Comparison of ENCODE assay signal across 18 mouse cellular contexts in genomic region chr15:83569682-83570081, GRCm38 (mm10). TPM values are rescaled to one million over a fixed set of nuclear protein-coding genes. Genes with fewer than 3 reads are reported as not detected.
DNase-seq lines count a peak whose midpoint lies in the region; ATAC-seq lines count a peak whose summit lies in the region.
"Had no signal": no experiment of that assay in that cellular context is flagged by ENCODE, and none has a peak within 500 bp of the region (broad histone marks: within the 10 kb centered on the region; RNA-seq: fewer than 3 reads in every experiment).

No protein-coding gene starts in this region.

- no peak overlapping the region for H3K9ac ChIP-seq in liver, embryonic 11.5 days (ENCODE audit: low read depth, low read length)
- no peak overlapping the region for H3K9ac ChIP-seq in midbrain, embryonic 11.5 days (ENCODE audit: low read length)
- H3K9ac ChIP-seq: embryonic facial prominence, embryonic 12.5 days; neural tube, embryonic 12.5 days had no signal

- no peak overlapping the region for H3K4me2 ChIP-seq in liver, embryonic 11.5 days
- H3K4me2 ChIP-seq in midbrain, embryonic 11.5 days, result no peak overlapping the region
- H3K4me2 ChIP-seq: embryonic facial prominence, embryonic 12.5 days; neural tube, embryonic 12.5 days had no signal

- H3K9me3 ChIP-seq in liver, embryonic 11.5 days (ENCODE audit: control insufficient read depth, low read length), result no peaks in the 10 kb centered on the region
- no peaks in the 10 kb centered on the region for H3K9me3 ChIP-seq in midbrain, embryonic 11.5 days (ENCODE audit: control insufficient read depth, low read length)
- H3K9me3 ChIP-seq: embryonic facial prominence, embryonic 12.5 days; hindbrain, embryonic 10.5 days; neural tube, embryonic 12.5 days had no signal

- no peak overlapping the region for H3K27ac ChIP-seq in liver, embryonic 11.5 days (ENCODE audit: low read depth, low read length)
- no peak overlapping the region for H3K27ac ChIP-seq in midbrain, embryonic 11.5 days (ENCODE audit: low read depth, low read length)
- H3K27ac ChIP-seq: embryonic facial prominence, embryonic 12.5 days; hindbrain, embryonic 10.5 days; neural tube, embryonic 12.5 days had no signal

- no peak overlapping the region for H3K4me3 ChIP-seq in liver, embryonic 11.5 days (ENCODE audit: low read depth, low read length)
- no peak overlapping the region for H3K4me3 ChIP-seq in midbrain, embryonic 11.5 days (ENCODE audit: low read depth, low read length)
- H3K4me3 ChIP-seq: embryonic facial prominence, embryonic 12.5 days; hindbrain, embryonic 10.5 days; neural tube, embryonic 12.5 days had no signal

- peaks cover 16% of the 10 kb centered on the region for H3K4me1 ChIP-seq in liver, embryonic 11.5 days (replicated peaks; ENCODE audit: control insufficient read depth, insufficient read depth, low read length)
- H3K4me1 ChIP-seq in midbrain, embryonic 11.5 days (ENCODE audit: control insufficient read depth, insufficient read depth, low read length), result no peaks in the 10 kb centered on the region
- H3K4me1 ChIP-seq: embryonic facial prominence, embryonic 12.5 days; hindbrain, embryonic 10.5 days; neural tube, embryonic 12.5 days had no signal

- H3K36me3 ChIP-seq in liver, embryonic 11.5 days (ENCODE audit: control insufficient read depth, insufficient read depth, low read length), result peaks cover 3% of the 10 kb centered on the region; the same call in 1 of the 2 replicates
- 0 out of 2 replicates have a peak, but pooled peaks cover 2% of the 10 kb centered on the region for H3K36me3 ChIP-seq in midbrain, embryonic 11.5 days (ENCODE audit: control insufficient read depth, insufficient read depth, low read length)

- no peak for DNase-seq in liver, embryonic 11.5 days (ENCODE audit: low spot score)
- no peak for DNase-seq in liver
- peak; percentile 37 for DNase-seq in CD4-positive helper T cell, adult 2 months (ENCODE audit: low read depth, low spot score)
- peak; percentile 41 for DNase-seq in MEL-GATA-1-ER (ENCODE audit: extremely low read depth, low read depth)
- no peak for DNase-seq in right cerebral cortex, postnatal 14 days
- no peak for DNase-seq in left cerebral cortex, adult 18-20 months (ENCODE audit: low spot score in 2 of 2)
- DNase-seq in midbrain, embryonic 11.5 days (ENCODE audit: low spot score, missing footprints), result no peak
- DNase-seq: B cell, adult 2 months; heart, adult 18-20 months; kidney, adult 9 months; layer of hippocampus, postnatal 36 days had no signal

- no peaks in the 10 kb centered on the region for H3K27me3 ChIP-seq in liver, embryonic 11.5 days (replicated peaks; ENCODE audit: control insufficient read depth, insufficient read depth, low read length)
- no peaks in the 10 kb centered on the region; the same call in 1 of the 2 replicates for H3K27me3 ChIP-seq in midbrain, embryonic 11.5 days (ENCODE audit: control insufficient read depth, insufficient read depth, low read length)
- H3K27me3 ChIP-seq: neural tube, embryonic 12.5 days; Patski had no signal

- 0 out of 2 replicates have a peak, but pooled peaks have one; percentile 29 for ATAC-seq in liver, embryonic 11.5 days (replicated peaks; ENCODE audit: low FRiP score)
- ATAC-seq in megakaryocyte progenitor cell, adult 5-6 weeks (replicated peaks; ENCODE audit: poor library complexity), result peak; percentile 51
- no peak for ATAC-seq in midbrain, embryonic 11.5 days (ENCODE audit: low FRiP score)
- ATAC-seq: forebrain, embryonic 16.5 days; Patski had no signal

- 48% methylated on average over 11 of the region's 11 CpGs for WGBS in liver, embryonic 11.5 days
- WGBS in midbrain, embryonic 11.5 days, result 55% methylated on average over 11 of the region's 11 CpGs

RNA-seq across cellular contexts. Expression of gene Mcat, which starts 6.1 kb away (rescaled TPM):
- polyA plus RNA-seq in liver, embryonic 11.5 days (2014; fragmentation: Nextera tagmentation; extraction: Ambion mirVana), result 38.6 and 39.3 TPM in 2 replicates
- 13.2 and 17.6 TPM in 2 replicates for total RNA-seq in megakaryocyte progenitor cell, adult 5-6 weeks (2015)
- total RNA-seq in megakaryocyte progenitor cell, adult 5-6 weeks (2017), result 15.3 and 16.3 TPM in 2 replicates
- total RNA-seq in left cerebral cortex, adult 18-20 months (2021), result 10 to 100 TPM; 17.9 to 26.0 TPM
- polyA plus RNA-seq in midbrain, embryonic 11.5 days (2014; fragmentation: Nextera tagmentation; extraction: Ambion mirVana), result 36.6 and 39.1 TPM in 2 replicates

RNA-seq across cellular contexts. Expression of gene Tspo, which starts 6.3 kb away (rescaled TPM):
- 144 and 150 TPM in 2 replicates for polyA plus RNA-seq in liver, embryonic 11.5 days (2014; fragmentation: Nextera tagmentation; extraction: Ambion mirVana)
- total RNA-seq in megakaryocyte progenitor cell, adult 5-6 weeks (2015), result 123 and 129 TPM in 2 replicates
- total RNA-seq in megakaryocyte progenitor cell, adult 5-6 weeks (2017), result 70.4 and 103 TPM in 2 replicates
- total RNA-seq in left cerebral cortex, adult 18-20 months (2021), result 10 to 100 TPM in 1 of 2 experiments, 1 to 10 TPM in 1; 7.9 to 10.6 TPM
- 25.0 and 27.8 TPM in 2 replicates for polyA plus RNA-seq in midbrain, embryonic 11.5 days (2014; fragmentation: Nextera tagmentation; extraction: Ambion mirVana)

RNA-seq across cellular contexts. Expression of gene Ttll12, which starts 25.3 kb away (rescaled TPM):
- 81.4 and 87.1 TPM in 2 replicates for polyA plus RNA-seq in liver, embryonic 11.5 days (2014; fragmentation: Nextera tagmentation; extraction: Ambion mirVana)
- total RNA-seq in megakaryocyte progenitor cell, adult 5-6 weeks (2015), result 17.0 and 20.8 TPM in 2 replicates
- total RNA-seq in megakaryocyte progenitor cell, adult 5-6 weeks (2017), result 10.9 and 11.6 TPM in 2 replicates
- total RNA-seq in left cerebral cortex, adult 18-20 months (2021), result 10 to 100 TPM; 11.2 to 12.4 TPM
- 46.5 and 46.9 TPM in 2 replicates for polyA plus RNA-seq in midbrain, embryonic 11.5 days (2014; fragmentation: Nextera tagmentation; extraction: Ambion mirVana)

RNA-seq across cellular contexts. Expression of gene Bik, which starts 43.0 kb away (rescaled TPM):
- 4.0 and 5.6 TPM in 2 replicates for polyA plus RNA-seq in liver, embryonic 11.5 days (2014; fragmentation: Nextera tagmentation; extraction: Ambion mirVana)
- total RNA-seq in megakaryocyte progenitor cell, adult 5-6 weeks (2015), result 0.15 TPM in 1 of 2 replicates, not detected in the other
- total RNA-seq in megakaryocyte progenitor cell, adult 5-6 weeks (2017), result 0.25 TPM in 1 of 2 replicates, not detected in the other
- total RNA-seq in left cerebral cortex, adult 18-20 months (2021), result not detected
- 2.3 and 2.8 TPM in 2 replicates for polyA plus RNA-seq in midbrain, embryonic 11.5 days (2014; fragmentation: Nextera tagmentation; extraction: Ambion mirVana)
- total RNA-seq: left cerebral cortex, postnatal 36 days had no signal

RNA-seq across cellular contexts. Expression of gene Ttll1, which starts 59.0 kb away (rescaled TPM):
- polyA plus RNA-seq in liver, embryonic 11.5 days (2014; fragmentation: Nextera tagmentation; extraction: Ambion mirVana), result 12.6 and 14.5 TPM in 2 replicates
- total RNA-seq in megakaryocyte progenitor cell, adult 5-6 weeks (2015), result 6.2 and 7.6 TPM in 2 replicates
- 2.0 and 4.9 TPM in 2 replicates for total RNA-seq in megakaryocyte progenitor cell, adult 5-6 weeks (2017)
- total RNA-seq in left cerebral cortex, adult 18-20 months (2021), result 10 to 100 TPM; 53.3 to 53.9 TPM
- polyA plus RNA-seq in midbrain, embryonic 11.5 days (2014; fragmentation: Nextera tagmentation; extraction: Ambion mirVana), result 32.2 and 34.6 TPM in 2 replicates

Comparison
In these comparisons a context has a peak if more than half of its experiments do, and no peak if none do; other contexts are left out.
1. DNase-seq: peak in CD4-positive helper T cell, adult 2 months (single experiment) and MEL-GATA-1-ER (single experiment); none in liver, embryonic 11.5 days (single experiment), liver (single experiment), right cerebral cortex, postnatal 14 days (single experiment), left cerebral cortex, adult 18-20 months (0 of 2) and midbrain, embryonic 11.5 days (single experiment).
2. RNA of gene Tspo, which starts 6.3 kb away (total RNA-seq): 70.4 to 129 TPM in megakaryocyte progenitor cell, adult 5-6 weeks; 7.9 to 10.6 TPM in left cerebral cortex, adult 18-20 months; every median in the first group is over 4 times any median in the second.